Comparison of ENCODE assay signal across 11 mouse cellular contexts in genomic region chr4:104307781-104308180, GRCm38 (mm10).
"Had no signal": no experiment of that assay in that cellular context is flagged by ENCODE, and none has a peak within 500 bp of the region (broad histone marks: within the 10 kb centered on the region; RNA-seq: fewer than 3 reads in every experiment).

No protein-coding gene starts in this region.

- DNase-seq: retina, postnatal 1 day; right cerebral cortex, postnatal 14 days; right cerebral cortex, postnatal 25 days; right cerebral cortex, postnatal 4 days; spleen, adult 18-20 months; thymus, adult 18-20 months; thymus, adult 2 months; thymus, postnatal 14 days; thymus, postnatal 25 days; thymus, postnatal 36 days; thymus, postnatal 4 days had no signal
